In genomic region chr7:28700269-28700668, GRCm38 (mm10) we compare ENCODE assay signal across 21 mouse cellular contexts. TPM values are rescaled to one million over a fixed set of nuclear protein-coding genes. Genes with fewer than 3 reads are reported as not detected.
"Had no signal": no experiment of that assay in that cellular context is flagged by ENCODE, and none has a peak within 500 bp of the region (broad histone marks: within the 10 kb centered on the region; RNA-seq: fewer than 3 reads in every experiment).

No protein-coding gene starts in this region.

- DNase-seq: lung, adult 18-20 months; lung, embryonic 14.5 days; lung, postnatal 10 days; lung, postnatal 4 days; midbrain, embryonic 14.5 days; retina, postnatal 1 day; right cerebral cortex, adult 18-20 months; right cerebral cortex, postnatal 25 days; right cerebral cortex, postnatal 4 days; spleen, adult 18-20 months; thymus, adult 2 months; thymus, postnatal 25 days had no signal

- H3K4me3 ChIP-seq: midbrain, embryonic 10.5 days; midbrain, embryonic 12.5 days; myocyte; neural tube, embryonic 13.5 days; neural tube, embryonic 15.5 days; stomach, embryonic 15.5 days had no signal

- H3K27ac ChIP-seq: midbrain, embryonic 10.5 days; midbrain, embryonic 12.5 days; neural tube, embryonic 13.5 days; neural tube, embryonic 15.5 days; stomach, embryonic 15.5 days; stomach, postnatal 0 days had no signal

RNA-seq across cellular contexts. Expression of gene Fbxo27, which starts 7.6 kb away (rescaled TPM):
- total RNA-seq: megakaryocyte-erythroid progenitor cell, adult 5-6 weeks had no signal

RNA-seq across cellular contexts. Expression of gene Ccer2, which starts 55.7 kb away (rescaled TPM):
- total RNA-seq: megakaryocyte, adult 5-6 weeks; megakaryocyte-erythroid progenitor cell, adult 5-6 weeks had no signal
